Mouse (Mus musculus) intestine, postnatal 0 days (tissue): ENCODE measurements around the gene Col1a1. TPM values are rescaled to one million over a fixed set of nuclear protein-coding genes. Genes with fewer than 3 reads are reported as not detected.
A peak's percentile ranks its signal among the peaks of the same experiment; 100 is the strongest.

ENCODE experiments used
- ATAC-seq: fragments of 200-750 bp; cut with Nextera tagmentation; 2 replicates; pipeline ENCODE4 v1.8.0; 2017; ENCODE audit warnings: mild to moderate bottlenecking, moderate TSS enrichment, moderate library complexity
- H3K27ac ChIP-seq: fragments of 300-500 bp; sonication (generic); 2 replicates; pipeline ENCODE4 v1.5.1; 2014; ENCODE audit warnings: mild to moderate bottlenecking, low read depth, low read length, moderate library complexity
- H3K27me3 ChIP-seq: fragments of 300-500 bp; sonication (generic); replicated peaks from 2 replicates; pipeline ENCODE4 v1.6.1; 2014; ENCODE audit warnings: low read length, mixed read lengths; ENCODE audit not compliant: control insufficient read depth, insufficient read depth
- H3K36me3 ChIP-seq: fragments of 300-500 bp; sonication (generic); 2 replicates; pipeline ENCODE4 v1.6.1; 2014; ENCODE audit warnings: mild to moderate bottlenecking, moderate library complexity; ENCODE audit not compliant: control insufficient read depth, insufficient read depth
- H3K4me1 ChIP-seq: fragments of 300-500 bp; sonication (generic); replicated peaks from 2 replicates; pipeline ENCODE4 v1.6.1; 2014; ENCODE audit warnings: antibody characterized with exemption, low read length, mixed read lengths; ENCODE audit not compliant: control insufficient read depth, insufficient read depth
- H3K4me2 ChIP-seq: fragments of 300-500 bp; sonication (generic); replicated peaks from 2 replicates; pipeline ENCODE4 v1.6.1; 2014; ENCODE audit warnings: low read depth, mild to moderate bottlenecking, moderate library complexity
- H3K4me3 ChIP-seq: fragments of 300-500 bp; sonication (generic); 2 replicates; pipeline ENCODE4 v1.5.1; 2014; ENCODE audit warnings: low read depth, low read length
- H3K9ac ChIP-seq: fragments of 300-500 bp; sonication (generic); 2 replicates; pipeline ENCODE4 v1.6.1; 2014; ENCODE audit warnings: mild to moderate bottlenecking, low read depth, low read length
- H3K9me3 ChIP-seq: fragments of 300-500 bp; sonication (generic); 2 replicates; pipeline ENCODE4 v1.6.1; 2016; ENCODE audit warnings: mixed run types; ENCODE audit not compliant: control insufficient read depth
- CTCF ChIP-seq: sonication (generic); IDR thresholded peaks from 2 replicates; pipeline ENCODE4 v1.5.1; 2016; ENCODE audit warnings: low read depth, mild to moderate bottlenecking, control low read depth, antibody characterized with exemption, moderate library complexity
- WGBS: fragments of 180-500 bp; shearing (Covaris S2); extraction: QIAGEN DNeasy Blood & Tissue Kit; methylation state at CpG from one replicate; pipeline ENCODE4 v1.1.7; 2014; 5-methylcytosine and 5-hydroxymethylcytosine counted together
- polyA plus RNA-seq: library from polyadenylated mRNA; unstranded; fragments of >200 nt; fragmentation: Nextera tagmentation; extraction: Ambion mirVana; gene quantifications from 2 replicates; pipeline ENCODE4 v1.2.1, GENCODE M21; 2015

The Col1a1 gene
- polyA plus RNA-seq, 1 experiment from 2014 or later = 338 TPM

DNA sequence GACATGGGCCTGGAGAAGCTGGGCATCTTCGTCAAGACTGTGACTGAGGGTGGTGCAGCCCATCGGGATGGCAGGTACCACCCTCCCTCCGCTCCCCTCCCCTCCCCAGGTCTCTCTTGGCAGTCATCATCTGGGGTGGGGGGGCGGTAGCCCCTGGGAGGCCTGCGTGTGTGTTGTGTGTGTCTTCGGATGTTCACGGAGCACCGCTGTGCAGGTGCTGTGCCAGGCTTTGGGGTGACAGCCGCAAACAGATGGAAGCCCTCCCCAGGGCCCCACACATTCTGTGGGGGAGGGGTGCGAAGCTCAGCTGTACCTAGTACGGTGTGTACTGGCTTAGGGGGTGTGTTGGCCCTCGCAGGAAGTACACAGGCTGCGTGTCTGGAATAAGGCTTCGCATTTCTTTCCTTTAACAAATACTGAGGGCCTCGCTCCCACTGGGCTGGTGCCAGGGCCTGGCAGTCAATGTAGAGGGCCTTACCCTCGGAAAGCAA lies 62.1 kb downstream of the Col1a1 start:
- no peak for TF ChIP-seq CTCF
- Histone ChIP-seq H3K4me3 (no peak overlapping the region), H3K9me3 (no peaks in the 10 kb centered on the region), H3K27me3 (no peaks in the 10 kb centered on the region), H3K4me2 (no peak overlapping the region), H3K4me1 (peaks cover 27% of the 10 kb centered on the region), H3K27ac (0 out of 2 replicates have a peak overlapping the region, but pooled peaks have one; percentile 15), H3K36me3 (peaks cover 56% of the 10 kb centered on the region), H3K9ac (no peak overlapping the region)
- ATAC-seq = peak; percentile 9; the same call in 1 of the 2 replicates
- WGBS = 63% methylated on average over 16 of the region's 16 CpGs

DNA sequence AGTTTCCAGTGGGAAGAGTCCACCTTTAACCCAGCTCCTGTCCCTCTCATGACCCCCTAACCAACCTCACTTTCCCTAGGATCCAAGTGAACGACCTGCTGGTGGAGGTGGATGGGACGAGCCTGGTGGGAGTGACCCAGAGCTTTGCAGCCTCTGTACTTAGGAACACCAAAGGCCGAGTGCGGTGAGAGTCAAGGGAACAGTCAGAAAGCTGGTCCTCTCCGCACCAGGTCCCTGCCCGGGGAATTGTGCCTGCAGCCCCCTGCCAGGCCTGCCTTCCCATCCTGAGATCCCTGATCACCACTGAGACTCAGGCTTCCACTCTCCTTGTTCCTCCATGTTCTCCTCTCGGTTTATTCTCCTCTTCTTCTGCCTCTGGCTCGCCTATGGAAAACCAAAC lies 64.1 kb downstream of the Col1a1 start:
- H3K36me3 ChIP-seq = peaks cover 73% of the 10 kb centered on the region
- H3K9ac ChIP-seq = no peak overlapping the region
- WGBS = 80% methylated on average over 8 of the region's 8 CpGs
- H3K27ac ChIP-seq = no peak overlapping the region
- H3K4me1 ChIP-seq = peaks cover 15% of the 10 kb centered on the region; the same call in 1 of the 2 replicates
- TF ChIP-seq CTCF = no peak
- H3K9me3 ChIP-seq = no peaks in the 10 kb centered on the region
- no peak for ATAC-seq
- no peak overlapping the region for H3K4me3 ChIP-seq
- no peaks in the 10 kb centered on the region for H3K27me3 ChIP-seq
- no peak overlapping the region for H3K4me2 ChIP-seq

DNA sequence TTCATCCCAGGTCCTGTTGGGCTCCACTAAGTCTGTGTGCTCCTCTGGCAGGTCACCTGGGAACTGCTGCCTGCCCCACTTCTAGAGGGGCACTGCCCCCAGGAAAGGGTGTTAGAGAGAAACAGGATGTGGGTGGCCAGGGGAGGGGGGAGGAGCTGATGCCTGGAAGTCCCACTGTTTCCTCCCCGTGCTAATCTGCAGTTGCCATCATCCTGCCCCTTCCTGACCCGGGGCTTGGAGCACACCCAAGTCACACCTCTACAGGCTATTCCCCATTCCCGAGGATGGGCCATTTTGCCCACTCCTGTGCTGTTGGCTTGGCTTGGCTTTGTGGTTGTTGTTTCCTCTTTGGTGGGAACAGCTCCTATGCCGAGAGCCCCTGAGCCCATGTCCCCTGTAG lies 64.5 kb downstream of the Col1a1 start:
- WGBS = 34% methylated on average over 4 of the region's 4 CpGs
- Histone ChIP-seq H3K9me3 (no peaks in the 10 kb centered on the region), H3K9ac (no peak overlapping the region), H3K36me3 (peaks cover 77% of the 10 kb centered on the region), H3K4me3 (no peak overlapping the region), H3K4me1 (peaks cover 13% of the 10 kb centered on the region; the same call in 1 of the 2 replicates), H3K27me3 (no peaks in the 10 kb centered on the region), H3K4me2 (no peak overlapping the region), H3K27ac (no peak overlapping the region)
- no peak for ATAC-seq
- TF ChIP-seq CTCF = no peak

DNA sequence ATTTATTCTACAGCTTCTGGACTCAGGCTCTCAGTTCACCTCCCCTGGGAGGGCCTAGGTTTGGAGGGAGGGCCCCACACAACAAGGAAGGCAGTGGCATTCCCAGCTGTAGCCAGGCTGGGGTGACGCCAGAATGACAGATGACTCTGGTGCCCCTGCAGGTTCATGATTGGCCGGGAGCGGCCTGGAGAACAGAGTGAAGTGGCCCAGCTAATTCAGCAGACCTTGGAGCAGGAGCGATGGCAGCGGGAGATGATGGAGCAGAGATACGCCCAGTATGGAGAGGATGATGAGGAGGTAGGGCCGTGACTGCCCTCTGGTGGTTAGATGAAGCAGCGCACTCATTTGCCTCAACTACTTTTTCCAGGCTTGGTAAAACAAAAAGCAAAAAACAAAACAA lies 65.0 kb downstream of the Col1a1 start:
- no peak overlapping the region for H3K9ac ChIP-seq
- H3K27me3 ChIP-seq = no peaks in the 10 kb centered on the region
- H3K9me3 ChIP-seq = no peaks in the 10 kb centered on the region
- no peak overlapping the region for H3K4me3 ChIP-seq
- 0 out of 2 replicates have a peak, but pooled peaks have one; percentile 4 for ATAC-seq
- TF ChIP-seq CTCF = peak; percentile 97
- peaks cover 78% of the 10 kb centered on the region for H3K36me3 ChIP-seq
- no peak overlapping the region for H3K4me2 ChIP-seq
- 6% methylated on average over 8 of the region's 8 CpGs for WGBS
- peaks cover 8% of the 10 kb centered on the region; the same call in 1 of the 2 replicates for H3K4me1 ChIP-seq
- no peak overlapping the region for H3K27ac ChIP-seq

DNA sequence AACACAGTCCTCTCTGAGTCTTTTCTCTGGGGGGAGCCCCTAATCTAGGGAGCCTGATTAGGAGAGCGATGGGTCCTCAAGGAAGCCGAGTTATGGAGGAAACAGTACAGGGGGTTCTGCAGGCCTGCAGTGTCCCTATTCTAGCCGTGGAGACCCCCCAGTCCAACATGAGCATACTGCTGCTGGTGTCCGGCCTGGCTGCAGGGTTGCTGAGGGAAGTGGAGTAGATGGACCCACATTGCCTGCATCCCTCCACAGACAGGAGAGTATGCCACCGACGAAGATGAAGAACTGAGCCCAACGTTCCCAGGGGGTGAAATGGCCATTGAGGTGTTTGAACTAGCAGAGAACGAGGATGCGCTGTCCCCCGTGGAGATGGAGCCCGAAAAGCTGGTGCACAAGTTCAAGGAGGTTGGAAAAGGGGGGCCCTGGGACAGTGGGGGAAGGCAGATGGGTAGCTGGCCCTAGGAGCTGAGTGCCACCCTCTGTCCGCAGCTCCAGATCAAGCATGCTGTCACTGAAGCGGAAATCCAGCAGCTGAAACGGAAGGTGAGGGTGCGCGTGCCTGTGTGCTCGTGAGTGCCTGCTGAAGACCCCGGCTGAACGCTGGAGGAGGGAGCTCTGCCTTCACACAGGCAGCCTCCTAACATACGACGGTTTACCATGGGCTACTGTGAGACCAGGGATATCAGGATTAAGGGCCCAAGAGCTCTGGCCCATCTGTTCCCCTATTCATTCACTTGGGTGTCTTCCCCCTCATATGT lies 65.7 kb downstream of the Col1a1 start:
- TF ChIP-seq CTCF = no peak
- Histone ChIP-seq H3K4me3 (no peak overlapping the region), H3K27ac (no peak overlapping the region), H3K36me3 (peaks cover 71% of the 10 kb centered on the region), H3K9me3 (no peaks in the 10 kb centered on the region), H3K4me2 (no peak overlapping the region), H3K4me1 (peaks cover 1% of the 10 kb centered on the region; the same call in 1 of the 2 replicates), H3K9ac (no peak overlapping the region), H3K27me3 (no peaks in the 10 kb centered on the region)
- ATAC-seq = no peak
- 88% methylated on average over 21 of the region's 21 CpGs for WGBS

Other genes starting within 250 kb of the Col1a1 start
- gene Gm11541, start 231.7 kb upstream of the Col1a1 start, polyA plus RNA-seq = 0.07 TPM in 1 of 2 replicates, not detected in the other
- 0.13 TPM in 1 of 2 replicates, not detected in the other for gene Cdc34b, start 194.4 kb upstream of the Col1a1 start, polyA plus RNA-seq
- not detected in 2 replicates for gene Tmem92, start 153.5 kb upstream of the Col1a1 start, polyA plus RNA-seq
- not detected in 2 replicates for gene Hils1, start 31.4 kb downstream of the Col1a1 start, polyA plus RNA-seq
- 0.18 and 0.55 TPM in 2 replicates for gene Sgca, start 40.1 kb downstream of the Col1a1 start, polyA plus RNA-seq
- gene Ppp1r9b, start 54.8 kb downstream of the Col1a1 start, polyA plus RNA-seq = 6.3 and 7.1 TPM in 2 replicates
- gene Samd14, start 73.7 kb downstream of the Col1a1 start, polyA plus RNA-seq = 6.5 and 6.9 TPM in 2 replicates
- 53.2 and 57.4 TPM in 2 replicates for gene Pdk2, start 105.1 kb downstream of the Col1a1 start, polyA plus RNA-seq
- 51.3 and 57.9 TPM in 2 replicates for gene Itga3, start 140.6 kb downstream of the Col1a1 start, polyA plus RNA-seq
- gene Dlx3, start 183.9 kb downstream of the Col1a1 start, polyA plus RNA-seq = 0.30 and 0.44 TPM in 2 replicates
- not detected in 2 replicates for gene Dlx4, start 210.0 kb downstream of the Col1a1 start, polyA plus RNA-seq